Mouse (Mus musculus) myocyte (in vitro differentiated cells): Measurements from ENCODE around the gene Psme2.

Source experiments
- POLR2A ChIP-seq: IDR thresholded peaks from one replicate; pipeline ENCODE4 v1.6.1; 2011; ENCODE audit warnings: low read depth, mild to moderate bottlenecking, control low read depth, moderate library complexity; ENCODE audit not compliant: insufficient read length
- USF1 ChIP-seq: IDR thresholded peaks from one replicate; pipeline ENCODE4 v1.6.1; 2011; ENCODE audit warnings: low read depth, mild to moderate bottlenecking, control low read depth, moderate library complexity

- no peak for TF ChIP-seq USF1
- no peak for TF ChIP-seq POLR2A
These were observed 33.3 kb downstream of the Psme2 start for GRCm38 (mm10) chr14:55557587-55557986.
